Mouse (Mus musculus) ES-Bruce4 (cell line): Measurements from ENCODE around the gene Fgf11. TPM values are rescaled to one million over a fixed set of nuclear protein-coding genes. Genes with fewer than 3 reads are reported as not detected.

ENCODE experiments used
- H3K27ac ChIP-seq: 2 replicates; pipeline ENCODE4 v1.5.1; 2012; ENCODE audit warnings: low read length, inconsistent platforms; ENCODE audit not compliant: insufficient read depth
- H3K27me3 ChIP-seq: 2 replicates; pipeline ENCODE4 v1.6.1; 2012; ENCODE audit warnings: mild to moderate bottlenecking, low read length, inconsistent platforms; ENCODE audit not compliant: control insufficient read depth, poor library complexity, insufficient read depth, severe bottlenecking
- H3K36me3 ChIP-seq: 2 replicates; pipeline ENCODE4 v1.6.1; 2012; ENCODE audit warnings: inconsistent platforms, mild to moderate bottlenecking, low read length, moderate library complexity; ENCODE audit not compliant: control insufficient read depth, poor library complexity, insufficient read depth, severe bottlenecking
- H3K4me1 ChIP-seq: one replicate; pipeline ENCODE4 v1.8.1; 2011; ENCODE audit warnings: low read length; ENCODE audit not compliant: control insufficient read depth, insufficient read depth
- H3K4me3 ChIP-seq: 2 replicates; pipeline ENCODE4 v1.5.1; 2011; ENCODE audit warnings: low read depth, mild to moderate bottlenecking, low read length
- H3K9ac ChIP-seq: 2 replicates; pipeline ENCODE4 v1.6.1; 2012; ENCODE audit warnings: low read depth, mild to moderate bottlenecking, inconsistent platforms; ENCODE audit not compliant: poor library complexity, severe bottlenecking
- H3K9me3 ChIP-seq: replicated peaks from 2 replicates; pipeline ENCODE4 v1.6.1; 2012; ENCODE audit warnings: mild to moderate bottlenecking, low read length, inconsistent platforms; ENCODE audit not compliant: control insufficient read depth, poor library complexity, insufficient read depth, severe bottlenecking
- CTCF ChIP-seq: IDR thresholded peaks from one replicate; pipeline ENCODE4 v1.8.1; 2011; ENCODE audit warnings: low read depth, low read length
- EP300 ChIP-seq: IDR thresholded peaks from 2 replicates; pipeline ENCODE4 v1.6.1; 2011; ENCODE audit warnings: low read depth, low read length; ENCODE audit not compliant: insufficient read depth
- POLR2A ChIP-seq: IDR thresholded peaks from one replicate; pipeline ENCODE4 v1.8.1; 2011; ENCODE audit warnings: low read length; ENCODE audit not compliant: insufficient read depth
- polyA plus RNA-seq: library from polyadenylated mRNA; stranded (reverse); fragments of >200 nt; gene quantifications from 2 replicates; pipeline ENCODE4 v1.2.4, GENCODE M21; 2011; ENCODE audit warnings: low read depth; ENCODE audit not compliant: missing spikeins, insufficient read depth, insufficient read length

Gene Fgf11
- polyA plus RNA-seq, 1 experiment = 2.5 TPM

DNA sequence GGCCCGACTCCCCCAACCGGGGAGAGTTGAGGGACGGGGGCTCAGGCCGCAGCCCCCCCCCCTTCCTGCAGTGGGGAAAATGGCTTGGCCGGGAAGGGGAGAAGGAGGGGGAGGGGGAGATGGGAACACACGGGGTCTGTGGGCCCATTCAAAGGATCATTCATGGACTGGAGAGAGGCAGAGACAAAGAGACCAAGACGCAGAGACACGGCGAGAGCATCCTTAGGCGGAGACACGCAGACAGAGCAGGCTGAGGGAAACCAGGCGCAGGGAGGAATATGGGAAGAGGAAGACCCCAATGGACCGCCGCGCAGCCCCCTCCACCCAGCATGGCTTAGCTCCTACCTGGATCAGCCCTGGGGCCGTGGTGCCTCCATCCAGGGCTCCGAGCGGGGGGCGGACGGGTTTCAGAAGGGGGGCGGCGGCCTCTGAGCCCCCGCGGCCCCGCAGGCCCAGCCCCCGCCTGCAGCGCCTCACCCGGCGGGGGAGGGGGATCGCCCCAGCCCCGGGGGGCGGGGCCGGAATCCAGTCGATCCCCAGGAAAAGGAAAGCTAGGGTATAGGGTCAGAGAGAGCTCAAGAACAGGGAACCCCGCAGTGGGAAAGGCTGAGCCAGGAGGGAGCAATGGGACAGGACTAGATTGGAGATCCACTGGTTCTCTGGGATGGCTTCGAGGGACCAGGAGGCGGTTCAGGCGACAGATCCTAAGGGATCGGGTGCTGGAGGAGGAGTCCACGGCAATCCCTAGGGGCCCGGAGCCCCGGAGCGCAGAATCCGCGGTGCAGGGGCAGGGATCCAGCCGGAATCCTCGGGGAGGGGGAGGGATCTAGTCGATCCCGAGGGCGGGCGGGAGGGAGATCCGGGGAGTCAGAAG lies 35.3 kb upstream of the Fgf11 start:
- Histone ChIP-seq H3K27me3 (no peaks in the 10 kb centered on the region), H3K9me3 (no peaks in the 10 kb centered on the region), H3K4me3 (peak overlapping the region; percentile 79), H3K9ac (peak overlapping the region; percentile 94), H3K36me3 (no peaks in the 10 kb centered on the region), H3K27ac (no peak overlapping the region), H3K4me1 (no peaks in the 10 kb centered on the region)
- TF ChIP-seq EP300 = no peak
- no peak for TF ChIP-seq POLR2A
- no peak for TF ChIP-seq CTCF

DNA sequence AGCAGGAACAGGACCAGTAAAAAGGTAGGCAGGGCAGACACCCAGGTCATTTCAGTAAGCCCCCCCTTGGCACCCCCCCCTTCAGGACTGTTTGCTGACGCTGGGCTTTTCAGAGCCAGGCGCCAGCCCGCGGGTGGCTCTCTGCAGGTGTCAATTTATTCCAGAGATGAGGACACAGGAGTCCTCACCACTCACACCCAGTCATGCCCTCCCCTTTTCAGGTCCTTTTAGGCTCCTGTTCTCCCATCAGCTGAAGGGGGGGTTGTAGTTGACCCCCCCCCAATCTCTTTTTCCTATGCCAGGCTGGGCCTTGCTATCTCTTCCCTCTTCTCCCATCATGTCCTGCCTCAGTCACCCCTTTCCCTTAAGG lies 34.3 kb upstream of the Fgf11 start:
- no peak overlapping the region for H3K4me3 ChIP-seq

DNA sequence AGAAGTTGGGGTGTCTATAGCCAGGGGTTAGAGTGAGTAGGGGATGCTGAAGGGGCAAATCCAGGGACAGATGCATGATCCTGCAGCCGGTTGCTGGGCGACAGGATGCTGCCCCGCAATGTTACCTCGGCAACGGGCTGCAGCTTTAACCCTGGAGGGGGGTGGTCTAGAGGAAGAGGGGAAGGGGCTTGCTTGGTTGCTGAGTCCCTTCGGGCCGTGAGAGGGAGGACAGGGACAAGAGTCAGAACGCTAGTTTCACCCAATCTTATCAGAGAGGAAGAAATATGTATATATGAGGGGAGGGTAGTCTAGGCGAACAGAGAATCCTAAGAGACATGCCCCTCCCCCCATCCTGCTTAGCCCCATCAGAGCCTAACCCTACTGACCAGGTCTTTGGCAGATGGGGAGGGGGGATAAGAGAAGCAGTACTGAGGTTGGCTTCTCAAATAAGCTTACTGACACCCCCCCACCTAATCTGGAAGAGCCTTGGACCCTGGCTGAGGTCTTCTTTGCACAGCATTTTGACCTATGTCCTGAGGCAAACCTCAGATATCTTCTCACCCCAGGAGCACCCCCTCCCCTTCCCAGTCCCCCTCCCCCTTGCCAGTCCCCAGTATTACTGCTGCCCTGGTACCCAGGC lies 33.8 kb upstream of the Fgf11 start:
- no peaks in the 10 kb centered on the region for H3K36me3 ChIP-seq
- H3K9ac ChIP-seq = no peak overlapping the region
- H3K27me3 ChIP-seq = no peaks in the 10 kb centered on the region
- TF ChIP-seq POLR2A = no peak
- TF ChIP-seq EP300 = no peak
- no peak for TF ChIP-seq CTCF
- H3K27ac ChIP-seq = no peak overlapping the region
- no peaks in the 10 kb centered on the region for H3K4me1 ChIP-seq
- H3K4me3 ChIP-seq = no peak overlapping the region
- no peaks in the 10 kb centered on the region for H3K9me3 ChIP-seq

More for the DNA sequence above, 34.3 kb upstream of the Fgf11 start:
- Histone ChIP-seq H3K27ac (no peak overlapping the region), H3K36me3 (no peaks in the 10 kb centered on the region), H3K9me3 (no peaks in the 10 kb centered on the region), H3K4me1 (no peaks in the 10 kb centered on the region), H3K27me3 (no peaks in the 10 kb centered on the region), H3K9ac (no peak overlapping the region)
- no peak for TF ChIP-seq EP300
- TF ChIP-seq CTCF = no peak
- no peak for TF ChIP-seq POLR2A

DNA sequence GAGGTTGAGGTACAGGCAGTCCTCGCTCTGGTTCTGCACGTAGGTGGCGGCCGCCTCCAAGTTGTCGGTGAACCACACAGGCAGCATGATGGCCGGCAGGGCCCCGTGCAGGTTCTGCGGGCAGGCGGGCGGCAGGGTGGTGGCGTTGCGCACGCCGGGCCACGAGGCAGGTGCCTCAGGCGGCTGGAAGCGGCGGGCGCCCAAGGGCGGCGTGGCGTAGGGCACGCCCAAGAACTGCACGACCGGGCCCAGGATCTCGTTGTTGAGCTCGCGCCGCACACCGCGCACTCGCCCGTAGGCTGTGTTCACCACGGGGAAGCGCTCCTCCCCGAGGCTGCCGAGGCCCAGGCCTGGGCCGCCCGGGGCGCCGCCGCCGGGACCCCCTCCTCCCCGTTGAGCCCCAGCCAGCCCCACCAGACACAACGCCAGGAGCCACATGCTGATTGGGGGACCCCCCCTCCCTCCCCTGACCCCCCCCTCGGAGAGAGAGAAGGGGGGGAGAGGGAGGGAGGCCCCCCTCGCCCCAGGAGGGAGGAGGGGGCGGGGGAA lies 32.4 kb upstream of the Fgf11 start:
- Histone ChIP-seq H3K4me3 (peak overlapping the region; percentile 54), H3K27ac (no peak overlapping the region), H3K4me1 (peaks cover 3% of the 10 kb centered on the region), H3K27me3 (no peaks in the 10 kb centered on the region), H3K36me3 (no peaks in the 10 kb centered on the region), H3K9me3 (no peaks in the 10 kb centered on the region), H3K9ac (peak overlapping the region; percentile 19)
- TF ChIP-seq POLR2A (no peak), CTCF (no peak), EP300 (no peak)

DNA sequence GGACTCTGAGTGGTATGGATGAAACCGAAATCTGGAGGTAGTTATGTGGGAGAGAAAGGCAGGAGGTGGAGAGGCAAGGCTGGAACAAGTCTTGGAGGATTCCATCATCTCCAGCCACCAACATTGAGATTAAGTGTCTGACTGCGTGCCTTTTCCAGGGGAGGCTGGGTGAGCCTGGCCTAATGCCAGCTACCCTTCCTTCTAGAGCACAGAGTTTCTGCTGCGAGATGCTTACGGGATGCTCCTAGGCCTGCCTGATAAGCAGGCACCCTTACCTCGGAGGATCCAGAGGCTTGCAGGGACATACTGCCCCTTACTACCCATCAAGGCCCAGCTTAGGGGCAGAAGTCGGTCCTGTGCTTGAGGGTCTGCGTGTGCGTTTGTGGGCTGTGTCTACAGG lies 31.9 kb upstream of the Fgf11 start:
- TF ChIP-seq CTCF = no peak
- TF ChIP-seq POLR2A = no peak
- TF ChIP-seq EP300 = no peak
- H3K4me1 ChIP-seq = peaks cover 3% of the 10 kb centered on the region
- peak overlapping the region; percentile 54 for H3K4me3 ChIP-seq
- no peaks in the 10 kb centered on the region for H3K36me3 ChIP-seq
- H3K27ac ChIP-seq = no peak overlapping the region
- peak overlapping the region; percentile 19 for H3K9ac ChIP-seq
- H3K27me3 ChIP-seq = no peaks in the 10 kb centered on the region
- H3K9me3 ChIP-seq = no peaks in the 10 kb centered on the region
